Mouse (Mus musculus): Measurements from ENCODE around the gene Wdr81. TPM values are rescaled to one million over a fixed set of nuclear protein-coding genes. Genes with fewer than 3 reads are reported as not detected.

Gene Wdr81
- polyA plus RNA-seq (2015; fragmentation: Nextera tagmentation; extraction: Ambion mirVana) = 3.1 and 4.5 TPM in 2 replicates

- H3K9me3 ChIP-seq (replicated peaks) = no peaks in the 10 kb centered on the region
- no peaks in the 10 kb centered on the region for H3K36me3 ChIP-seq
- peak within 1 kb of the TSS; percentile 97 for H3K4me2 ChIP-seq
- ATAC-seq (replicated peaks; ENCODE audit: insufficient number of reproducible peaks, insufficient read depth, low FRiP score, low read depth) = peak; percentile 92
- no peaks in the 10 kb centered on the region for H3K27me3 ChIP-seq
- H3K4me3 ChIP-seq = peak within 1 kb of the TSS; percentile 70
- peak within 1 kb of the TSS; percentile 61; the same call in 1 of the 2 replicates for H3K27ac ChIP-seq
- 2% methylated on average over 56 of the region's 56 CpGs for WGBS
- peaks cover 28% of the 10 kb centered on the region for H3K4me1 ChIP-seq (replicated peaks)
- peak within 1 kb of the TSS; percentile 72 for H3K9ac ChIP-seq
Observed at GRCm38 (mm10) chr11:75453991-75454930, at the start of gene Wdr81. Wdr81 (minus strand) TSS chr11:75454717.

- H3K4me1 ChIP-seq (replicated peaks) = 0 out of 2 replicates have a peak, but pooled peaks cover 4% of the 10 kb centered on the region
- H3K4me2 ChIP-seq = no peak overlapping the region
- no peak overlapping the region for H3K4me3 ChIP-seq
- H3K27me3 ChIP-seq = no peaks in the 10 kb centered on the region
- no peak for ATAC-seq (replicated peaks; ENCODE audit: insufficient number of reproducible peaks, insufficient read depth, low FRiP score, low read depth)
- no peak overlapping the region for H3K9ac ChIP-seq
- H3K36me3 ChIP-seq = peaks cover 99% of the 10 kb centered on the region
- H3K9me3 ChIP-seq (replicated peaks) = no peaks in the 10 kb centered on the region
- 33% methylated on average over 1 of the region's 1 CpGs for WGBS
- H3K27ac ChIP-seq = 0 out of 2 replicates have a peak overlapping the region, but pooled peaks have one; percentile 7
Observed at GRCm38 (mm10) chr11:75498126-75498525, 43.6 kb upstream of the Wdr81 start.

DNA sequence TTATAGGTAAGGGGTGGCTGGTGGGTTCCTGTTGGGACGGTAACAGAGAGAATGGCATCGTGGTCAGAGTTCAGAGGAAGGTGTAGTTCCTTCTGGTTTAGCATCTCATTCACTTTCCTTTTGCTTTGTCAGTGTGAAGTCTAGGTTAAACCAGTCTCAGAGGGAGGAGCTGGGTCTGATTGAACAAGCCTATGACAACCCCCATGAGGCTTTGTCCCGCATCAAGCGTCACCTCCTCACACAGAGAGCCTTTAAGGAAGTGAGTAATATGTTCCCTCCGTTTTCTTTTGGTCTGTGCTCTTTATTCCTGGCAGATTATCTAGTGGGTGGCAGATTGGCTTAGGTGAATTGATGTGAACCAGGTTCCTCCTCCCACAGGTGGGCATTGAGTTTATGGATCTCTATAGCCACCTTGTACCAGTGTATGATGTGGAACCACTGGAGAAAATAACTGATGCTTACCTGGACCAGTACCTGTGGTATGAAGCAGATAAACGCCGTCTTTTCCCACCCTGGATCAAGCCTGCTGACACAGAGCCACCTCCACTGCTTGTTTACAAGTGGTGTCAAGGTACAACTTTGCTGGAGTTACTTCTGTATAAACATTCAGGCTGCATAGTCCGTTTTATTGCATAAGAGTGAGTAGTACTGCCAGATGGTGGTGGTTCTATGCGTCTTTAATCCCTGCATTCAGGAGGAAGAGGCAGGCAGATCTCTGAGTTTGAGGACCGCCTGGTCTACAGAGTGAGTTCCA, 40.0 kb upstream of the Wdr81 start:
- WGBS = 91% methylated on average over 10 of the region's 10 CpGs
- ATAC-seq (replicated peaks; ENCODE audit: insufficient number of reproducible peaks, insufficient read depth, low FRiP score, low read depth) = no peak

GRCm38 (mm10) chr11:75487496-75487895, 33.0 kb upstream of the Wdr81 start:
- H3K4me2 ChIP-seq = peak overlapping the region; percentile 83
- peak overlapping the region; percentile 93 for H3K4me3 ChIP-seq
- peak overlapping the region; percentile 93 for H3K9ac ChIP-seq
- peaks cover 13% of the 10 kb centered on the region for H3K4me1 ChIP-seq (replicated peaks)
- WGBS = 28% methylated on average over 6 of the region's 6 CpGs
- peaks cover 5% of the 10 kb centered on the region; the same call in 1 of the 2 replicates for H3K27me3 ChIP-seq
- H3K36me3 ChIP-seq = peaks cover 35% of the 10 kb centered on the region
- H3K27ac ChIP-seq = no peak overlapping the region
- H3K9me3 ChIP-seq (replicated peaks) = no peaks in the 10 kb centered on the region
- ATAC-seq (replicated peaks; ENCODE audit: insufficient number of reproducible peaks, insufficient read depth, low FRiP score, low read depth) = no peak

More for the DNA sequence above, 40.0 kb upstream of the Wdr81 start:
- Histone ChIP-seq H3K9me3 (replicated peaks) (no peaks in the 10 kb centered on the region), H3K4me2 (no peak overlapping the region), H3K36me3 (peaks cover 100% of the 10 kb centered on the region), H3K27ac (no peak overlapping the region), H3K4me3 (no peak overlapping the region), H3K4me1 (replicated peaks) (0 out of 2 replicates have a peak, but pooled peaks cover 4% of the 10 kb centered on the region), H3K27me3 (no peaks in the 10 kb centered on the region), H3K9ac (no peak overlapping the region)

- H3K9ac ChIP-seq = peak within 1 kb of the TSS; percentile 93
- H3K4me2 ChIP-seq = peak within 1 kb of the TSS; percentile 83
- H3K27ac ChIP-seq = peak within 1 kb of the TSS; percentile 74
- H3K36me3 ChIP-seq = peaks cover 27% of the 10 kb centered on the region
- H3K27me3 ChIP-seq = peaks cover 5% of the 10 kb centered on the region; the same call in 1 of the 2 replicates
- under 1% methylated on average over 52 of the region's 52 CpGs for WGBS
- H3K4me3 ChIP-seq = peak within 1 kb of the TSS; percentile 93
- ATAC-seq (replicated peaks; ENCODE audit: insufficient number of reproducible peaks, insufficient read depth, low FRiP score, low read depth) = peak; percentile 99
- peaks cover 13% of the 10 kb centered on the region for H3K4me1 ChIP-seq (replicated peaks)
- no peaks in the 10 kb centered on the region for H3K9me3 ChIP-seq (replicated peaks)
Observed at GRCm38 (mm10) chr11:75486601-75487285, 32.2 kb upstream of the Wdr81 start, which contains the start of gene Prpf8. Prpf8 (plus strand) TSS chr11:75486816.

DNA sequence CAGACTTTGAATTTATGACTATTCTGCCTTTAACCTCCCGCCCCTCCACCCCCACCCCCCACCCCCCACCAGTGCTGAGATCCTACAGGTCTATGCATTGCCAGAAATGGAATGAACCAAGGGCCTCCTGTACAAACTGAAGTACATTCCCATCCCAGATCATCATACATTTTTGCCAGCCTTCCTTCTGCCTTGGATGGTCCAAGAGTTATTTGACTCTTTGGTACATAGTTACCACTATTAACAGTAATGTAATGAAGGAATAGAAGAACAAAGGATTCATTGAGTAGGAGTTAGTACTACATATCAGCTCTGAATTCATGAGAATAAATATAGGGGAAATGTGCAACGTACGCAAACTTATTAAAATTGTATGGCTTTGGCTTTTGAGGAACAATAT, 31.7 kb upstream of the Wdr81 start:
- Histone ChIP-seq H3K36me3 (peaks cover 22% of the 10 kb centered on the region), H3K4me3 (peak overlapping the region; percentile 93), H3K4me1 (replicated peaks) (peaks cover 13% of the 10 kb centered on the region), H3K9me3 (replicated peaks) (no peaks in the 10 kb centered on the region), H3K4me2 (peak overlapping the region; percentile 47), H3K27me3 (peaks cover 5% of the 10 kb centered on the region; the same call in 1 of the 2 replicates), H3K27ac (no peak overlapping the region), H3K9ac (no peak overlapping the region)
- ATAC-seq (replicated peaks; ENCODE audit: insufficient number of reproducible peaks, insufficient read depth, low FRiP score, low read depth) = no peak
- WGBS = 21% methylated on average over 3 of the region's 3 CpGs

- H3K4me2 ChIP-seq = no peak overlapping the region
- 64% methylated on average over 7 of the region's 7 CpGs for WGBS
- H3K36me3 ChIP-seq = no peaks in the 10 kb centered on the region
- H3K4me1 ChIP-seq (replicated peaks) = peaks cover 2% of the 10 kb centered on the region
- H3K9ac ChIP-seq = no peak overlapping the region
- no peak overlapping the region for H3K4me3 ChIP-seq
- no peaks in the 10 kb centered on the region for H3K9me3 ChIP-seq (replicated peaks)
- no peaks in the 10 kb centered on the region for H3K27me3 ChIP-seq
- H3K27ac ChIP-seq = no peak overlapping the region
- ATAC-seq (replicated peaks; ENCODE audit: insufficient number of reproducible peaks, insufficient read depth, low FRiP score, low read depth) = no peak
Observed at GRCm38 (mm10) chr11:75473376-75473775, 18.9 kb upstream of the Wdr81 start.

DNA sequence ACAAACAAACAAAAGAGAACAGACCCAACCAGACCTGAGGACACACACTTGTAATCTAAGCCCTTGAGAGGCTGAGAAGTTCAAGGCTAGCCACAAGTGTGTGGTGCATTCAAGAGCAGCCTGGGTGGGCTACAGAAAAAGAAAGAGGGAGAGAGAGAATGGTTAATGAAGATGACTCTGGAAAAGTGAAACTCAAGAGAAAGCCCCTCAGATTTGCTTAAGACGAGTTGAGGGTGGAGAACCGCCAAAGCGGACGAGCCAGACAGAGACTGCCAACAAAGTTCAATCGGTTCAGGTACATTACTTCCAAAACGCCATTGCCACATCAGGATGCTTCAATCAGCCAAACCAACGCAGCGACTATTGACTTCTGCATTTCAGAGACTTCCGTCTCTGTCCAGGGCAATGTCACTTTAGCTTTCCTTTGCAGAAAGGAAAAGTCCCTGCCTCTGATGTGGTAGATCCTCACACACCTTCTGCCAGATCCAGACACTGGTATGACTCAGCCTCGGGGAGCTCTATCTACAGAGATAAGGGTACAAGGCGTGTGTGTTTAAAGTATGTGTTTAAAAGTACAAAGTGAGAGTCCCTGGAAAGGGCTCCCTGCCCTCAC, 18.1 kb upstream of the Wdr81 start:
- Histone ChIP-seq H3K4me1 (replicated peaks) (peaks cover 10% of the 10 kb centered on the region), H3K27ac (no peak overlapping the region), H3K4me3 (no peak overlapping the region), H3K27me3 (no peaks in the 10 kb centered on the region), H3K4me2 (no peak overlapping the region), H3K36me3 (no peaks in the 10 kb centered on the region), H3K9me3 (replicated peaks) (no peaks in the 10 kb centered on the region), H3K9ac (no peak overlapping the region)
- no peak for ATAC-seq (replicated peaks; ENCODE audit: insufficient number of reproducible peaks, insufficient read depth, low FRiP score, low read depth)
- WGBS = 64% methylated on average over 11 of the region's 11 CpGs

DNA sequence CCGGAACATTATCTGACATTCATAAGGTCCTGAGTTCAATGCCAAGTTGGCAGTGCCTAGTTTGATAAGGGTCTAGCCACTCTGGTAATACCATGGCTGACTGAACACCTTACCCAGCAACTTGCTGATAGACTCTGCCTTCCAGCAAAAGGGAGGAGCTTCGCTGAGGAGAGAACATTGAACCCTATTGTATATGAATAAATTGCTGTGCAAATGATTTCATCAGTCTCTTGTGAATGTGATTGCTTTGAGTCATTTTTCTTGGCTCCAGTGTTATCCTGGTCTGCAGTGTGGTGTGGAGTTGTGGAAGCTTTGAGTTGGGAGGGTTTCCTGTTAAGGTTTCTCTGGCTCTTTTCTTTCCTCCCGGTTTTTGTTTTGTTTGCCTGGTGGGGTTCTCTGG, 16.2 kb upstream of the Wdr81 start:
- no peak for ATAC-seq (replicated peaks; ENCODE audit: insufficient number of reproducible peaks, insufficient read depth, low FRiP score, low read depth)
- 68% methylated on average over 3 of the region's 3 CpGs for WGBS
- no peak overlapping the region for H3K4me2 ChIP-seq

DNA sequence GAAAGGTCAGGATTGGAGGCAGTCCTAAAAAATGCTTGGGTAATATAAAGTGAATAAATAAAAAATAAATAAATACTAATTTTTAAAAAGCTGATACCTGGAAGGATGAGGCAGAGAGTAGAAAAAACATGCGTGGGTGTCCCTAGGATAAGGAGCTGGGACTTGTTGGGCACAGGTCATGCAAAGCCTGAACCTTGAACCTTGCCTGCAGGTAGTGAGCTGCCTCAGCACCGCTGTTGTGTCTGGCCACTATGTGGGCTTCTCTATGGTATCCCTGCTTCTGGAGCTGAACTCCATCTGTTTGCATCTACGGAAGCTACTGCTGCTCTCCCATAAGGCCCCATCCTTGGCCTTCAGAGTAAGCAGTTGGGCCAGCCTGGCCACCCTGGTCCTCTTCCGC, 14.7 kb upstream of the Wdr81 start:
- 96% methylated on average over 4 of the region's 4 CpGs for WGBS
- Histone ChIP-seq H3K36me3 (peaks cover 23% of the 10 kb centered on the region), H3K4me2 (no peak overlapping the region), H3K4me3 (no peak overlapping the region), H3K27me3 (no peaks in the 10 kb centered on the region), H3K9me3 (replicated peaks) (no peaks in the 10 kb centered on the region), H3K9ac (no peak overlapping the region), H3K4me1 (replicated peaks) (peaks cover 16% of the 10 kb centered on the region), H3K27ac (no peak overlapping the region)
- no peak for ATAC-seq (replicated peaks; ENCODE audit: insufficient number of reproducible peaks, insufficient read depth, low FRiP score, low read depth)

More for the DNA sequence above, 16.2 kb upstream of the Wdr81 start:
- no peak overlapping the region for H3K9ac ChIP-seq
- H3K27me3 ChIP-seq = no peaks in the 10 kb centered on the region
- H3K4me3 ChIP-seq = no peak overlapping the region
- H3K36me3 ChIP-seq = peaks cover 10% of the 10 kb centered on the region
- H3K27ac ChIP-seq = no peak overlapping the region
- peaks cover 16% of the 10 kb centered on the region for H3K4me1 ChIP-seq (replicated peaks)
- H3K9me3 ChIP-seq (replicated peaks) = no peaks in the 10 kb centered on the region
